Mouse (Mus musculus) c-Kit-positive CD71-negative TER-119-negative erythroid progenitor cells, embryonic 14.5 days (primary cell): ENCODE measurements around the gene Bcas3.
A peak's percentile ranks its signal among the peaks of the same experiment; 100 is the strongest.
"Not testable (repeated sequence)": the region's sequence is repeated elsewhere in the genome, so short reads cannot be mapped to it uniquely, and the experiment has no call there.

Experiments
- DNase-seq: peaks from one replicate; pipeline ENCODE4 v3.0.0-alpha.2; 2013; ENCODE audit warnings: low read depth

Gene Bcas3

DNA sequence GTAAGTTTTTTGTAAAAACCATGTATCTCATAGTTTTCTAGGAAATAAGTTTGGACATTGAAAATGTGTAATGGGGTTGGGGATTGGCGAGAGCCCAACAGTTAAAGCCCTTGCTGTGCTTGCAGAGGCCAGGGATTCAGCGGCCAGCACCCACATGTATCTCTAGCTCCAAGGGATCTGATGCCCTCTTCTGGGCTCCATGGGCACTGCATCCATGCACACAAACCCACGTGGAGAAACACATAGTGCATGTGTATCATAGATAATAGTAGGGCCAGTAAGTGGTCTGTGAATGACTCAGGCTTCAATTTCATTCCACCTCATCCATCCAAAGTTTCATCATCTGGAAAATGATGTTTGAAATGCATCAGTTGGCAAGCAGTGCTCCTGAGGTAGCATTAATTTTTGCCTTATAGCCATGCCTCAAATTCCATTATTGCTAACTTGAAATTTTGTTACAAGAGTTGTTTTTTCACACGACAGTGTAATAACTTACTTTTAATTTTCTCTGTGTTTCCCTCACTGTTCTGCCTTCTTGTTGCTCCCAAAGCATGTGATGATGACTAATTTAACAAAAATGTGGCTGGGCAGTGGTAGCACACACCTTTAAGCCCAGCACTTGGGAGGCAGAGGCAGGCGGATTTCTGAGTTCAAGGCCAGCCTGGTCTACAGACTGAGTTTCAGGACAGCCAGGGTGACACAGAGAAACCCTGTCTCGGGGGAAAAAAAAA, 129.9 kb downstream of the Bcas3 start:
- peak; percentile 9 for DNase-seq

DNA sequence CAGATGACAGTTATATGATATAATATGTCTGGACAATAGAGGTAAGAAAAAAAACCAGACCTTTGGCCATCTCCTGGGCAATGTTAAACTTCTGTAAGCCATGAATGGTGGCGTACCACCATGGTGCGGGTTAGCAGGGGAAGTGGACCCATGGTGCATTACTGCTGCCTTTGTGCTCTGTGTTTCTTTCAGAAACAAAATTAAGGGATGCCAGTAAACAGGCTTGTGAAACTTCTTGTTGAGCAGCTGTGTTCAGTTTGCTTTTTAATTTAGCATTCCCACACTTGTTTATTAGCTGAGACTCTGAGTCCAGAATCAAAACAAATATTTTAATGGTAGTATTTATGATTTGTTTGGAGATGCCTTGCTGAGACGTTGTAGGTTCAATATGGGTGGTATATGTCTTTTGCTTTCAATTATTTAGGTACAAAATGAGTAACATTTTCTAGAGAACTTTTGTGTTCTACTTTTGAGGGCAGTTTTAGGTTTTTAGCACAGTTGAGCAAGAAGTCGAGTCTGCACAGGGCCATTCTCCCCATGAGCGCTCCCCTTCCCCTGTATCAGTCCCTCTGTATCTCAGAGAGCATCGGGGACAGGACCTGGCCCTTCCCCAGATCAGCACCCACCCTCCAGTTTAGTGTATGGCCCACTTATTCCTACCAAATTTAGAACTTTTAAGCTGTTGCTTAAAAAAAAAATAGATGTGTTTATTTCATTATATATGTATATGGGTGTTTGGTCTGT, 132.4 kb downstream of the Bcas3 start:
- no peak for DNase-seq

DNA sequence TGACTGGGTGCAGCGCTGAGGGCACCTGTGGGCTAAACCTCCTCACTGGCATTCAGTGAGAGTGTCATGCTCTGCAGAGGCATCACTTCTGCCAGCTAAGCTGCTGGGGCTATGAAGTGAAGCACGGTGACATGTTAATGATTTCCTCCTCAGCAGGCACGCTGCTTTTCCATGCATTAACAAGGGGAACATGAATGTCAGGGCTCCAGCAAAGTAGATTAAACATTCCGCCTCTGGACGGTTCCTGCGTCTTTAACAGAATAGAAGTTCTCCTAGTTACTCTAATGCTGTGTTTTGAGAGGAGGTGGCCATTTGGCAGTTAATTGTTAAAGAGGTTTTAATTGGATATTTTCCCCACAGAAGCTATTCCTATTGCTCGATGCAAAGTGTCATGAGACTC, 134.5 kb downstream of the Bcas3 start:
- no peak for DNase-seq

DNA sequence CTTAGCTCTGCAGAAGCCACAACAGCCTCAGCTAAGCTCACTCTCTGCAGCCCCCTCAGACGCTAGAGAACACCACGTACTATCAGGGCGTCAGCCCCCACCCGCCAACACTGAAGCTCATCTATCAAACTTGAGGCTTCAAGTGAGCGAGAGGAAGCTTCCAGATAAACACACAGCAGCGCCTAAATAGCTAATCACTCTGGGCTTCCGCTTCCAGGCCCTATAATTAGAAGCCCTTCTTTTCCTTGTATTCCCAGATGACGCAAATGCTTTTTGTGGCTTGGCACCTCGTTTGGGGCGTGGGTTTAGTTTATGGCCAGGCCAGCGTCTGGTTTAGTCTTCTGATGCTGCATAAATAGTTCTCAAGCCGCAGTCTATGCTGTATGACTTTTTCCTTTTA, 139.3 kb downstream of the Bcas3 start:
- DNase-seq: peak; percentile 18

DNA sequence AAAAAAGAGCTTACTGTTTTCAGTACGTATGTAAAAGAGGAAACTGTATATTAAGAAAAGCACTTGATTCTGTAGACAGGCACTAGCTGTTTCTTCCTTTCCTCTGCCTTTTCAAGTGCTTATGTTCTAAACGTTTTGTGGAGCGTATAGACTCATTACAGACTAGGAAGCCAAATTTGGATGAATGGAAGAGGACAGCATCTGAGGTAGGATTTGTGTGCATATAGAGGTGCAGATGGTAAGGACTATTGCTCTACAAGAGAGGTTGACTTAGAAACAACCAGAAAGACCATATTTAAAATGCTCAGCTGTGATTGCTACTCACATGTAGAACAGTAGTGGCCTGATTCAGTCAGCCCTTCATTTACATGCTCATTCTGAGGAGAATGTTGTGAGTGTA, 139.7 kb downstream of the Bcas3 start:
- DNase-seq: no peak

DNA sequence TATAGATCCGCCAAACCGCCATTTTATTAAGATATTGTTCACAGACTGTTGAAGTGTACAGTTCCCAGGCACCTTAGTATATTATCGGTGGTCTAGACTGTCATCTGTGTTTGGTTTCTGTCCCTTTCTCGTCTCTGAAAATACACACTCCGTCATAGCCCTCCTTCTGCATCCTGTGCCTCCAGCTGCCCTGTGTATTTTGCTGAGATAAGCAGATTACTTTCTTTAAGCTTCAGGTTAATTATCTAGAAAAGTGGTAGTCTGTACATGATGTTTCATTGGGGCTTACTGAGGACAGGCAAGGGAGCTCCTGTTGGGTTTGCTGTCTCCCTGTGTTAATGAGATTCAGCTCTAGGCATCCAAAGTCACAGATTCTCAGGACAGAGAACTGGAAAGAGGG, 146.6 kb downstream of the Bcas3 start:
- DNase-seq: no peak

DNA sequence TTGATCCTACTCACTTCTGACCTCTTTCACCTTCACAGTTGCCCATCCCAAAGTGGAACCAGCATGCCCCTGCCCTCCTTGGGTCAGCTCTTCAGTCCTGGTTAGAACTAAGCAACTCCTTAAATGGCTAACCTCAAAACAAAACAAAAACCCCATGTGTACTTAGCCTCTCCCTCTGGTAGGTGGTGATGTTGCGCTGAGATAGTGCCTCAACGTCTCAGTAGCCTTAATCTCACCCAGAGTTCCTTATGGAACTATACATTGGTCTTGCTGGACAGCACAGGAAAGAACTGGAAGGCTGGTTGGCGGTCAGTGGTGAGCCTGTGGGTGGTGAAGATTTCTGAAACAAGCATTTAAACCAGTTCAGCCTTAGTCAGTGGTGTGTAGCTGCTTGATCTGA, 149.1 kb downstream of the Bcas3 start:
- DNase-seq: no peak

DNA sequence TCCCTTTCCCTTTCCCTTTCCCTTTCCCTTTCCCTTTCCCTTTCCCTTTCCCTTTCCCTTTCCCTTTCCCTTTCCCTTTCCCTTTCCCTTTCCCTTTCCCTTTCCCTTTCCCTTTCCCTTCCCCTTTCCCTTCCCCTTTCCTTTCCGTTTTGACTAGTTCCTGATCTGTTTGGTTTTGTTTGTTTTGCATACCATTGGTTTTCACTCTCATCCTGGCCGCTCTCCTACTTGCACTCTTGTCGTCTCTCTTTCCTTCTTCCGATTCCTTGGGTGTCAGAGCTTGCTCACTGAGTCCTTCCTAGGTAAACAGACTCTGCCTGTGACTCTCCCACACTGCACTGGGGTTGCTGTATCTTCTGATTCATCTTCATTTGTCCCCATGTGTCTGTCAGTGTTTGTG, 151.8 kb downstream of the Bcas3 start:
- not testable (repeated sequence) for DNase-seq

DNA sequence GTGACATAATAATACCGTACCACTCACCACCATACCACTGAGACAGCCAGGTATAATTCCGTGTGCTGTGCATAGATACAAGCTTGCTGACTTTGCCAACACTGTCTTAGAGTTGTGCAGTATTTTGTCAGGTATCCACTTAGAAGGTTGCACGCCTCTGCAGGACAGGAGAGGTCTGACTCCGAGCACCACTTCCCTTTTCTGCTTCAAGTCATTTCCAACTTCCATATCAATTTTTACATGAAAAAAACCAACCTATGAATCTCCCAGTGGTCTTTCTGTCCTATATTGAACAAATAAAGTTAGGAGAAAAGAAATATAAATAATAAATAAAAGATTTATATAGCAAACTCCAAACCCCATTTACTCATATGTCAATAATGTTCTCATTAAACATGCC, 152.8 kb downstream of the Bcas3 start:
- no peak for DNase-seq

DNA sequence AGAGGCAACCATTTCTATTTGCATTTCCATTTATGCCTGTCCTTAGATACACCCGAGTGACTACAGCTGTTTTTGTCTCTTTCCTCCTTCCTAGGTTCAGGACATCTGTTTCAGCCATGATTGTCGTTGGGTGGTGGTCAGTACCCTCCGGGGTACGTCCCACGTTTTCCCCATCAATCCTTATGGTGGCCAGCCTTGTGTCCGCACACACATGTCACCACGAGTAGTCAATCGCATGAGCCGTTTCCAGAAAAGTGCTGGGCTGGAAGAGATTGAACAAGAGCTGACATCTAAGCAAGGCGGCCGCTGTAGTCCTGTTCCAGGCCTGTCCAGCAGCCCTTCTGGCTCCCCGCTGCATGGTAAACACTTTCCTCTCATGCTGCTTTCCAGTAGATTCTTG, 156.4 kb downstream of the Bcas3 start:
- no peak for DNase-seq

DNA sequence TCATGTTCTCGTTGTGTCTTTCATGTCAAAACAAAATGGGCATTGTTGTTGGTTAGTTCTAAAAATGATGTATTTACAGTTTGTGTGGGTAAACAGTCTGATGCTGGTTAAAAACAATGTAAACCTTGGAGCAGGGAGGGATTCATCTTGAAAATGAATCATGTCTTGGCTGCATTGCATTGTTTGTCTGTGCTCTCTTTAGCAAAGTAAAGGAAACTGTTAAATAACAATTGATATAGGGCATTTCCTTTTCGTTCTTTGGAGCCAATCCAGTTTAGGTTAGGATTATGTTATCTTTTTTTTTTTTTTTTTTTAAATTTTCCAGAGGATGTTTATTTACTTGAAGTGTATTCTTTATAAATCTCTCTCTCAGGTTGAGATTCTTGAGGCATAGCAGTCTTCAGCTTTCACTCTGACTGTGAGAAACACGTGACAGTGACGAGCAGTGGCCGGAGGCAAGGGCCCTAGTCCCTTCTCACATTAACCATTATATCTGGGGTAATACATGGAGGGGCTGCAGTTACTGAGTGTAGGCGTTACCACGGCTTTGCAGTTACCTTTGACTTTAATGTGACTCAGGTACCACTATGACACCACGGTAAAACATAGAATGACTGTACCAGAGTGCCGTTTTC, 158.4 kb downstream of the Bcas3 start:
- DNase-seq: no peak

DNA sequence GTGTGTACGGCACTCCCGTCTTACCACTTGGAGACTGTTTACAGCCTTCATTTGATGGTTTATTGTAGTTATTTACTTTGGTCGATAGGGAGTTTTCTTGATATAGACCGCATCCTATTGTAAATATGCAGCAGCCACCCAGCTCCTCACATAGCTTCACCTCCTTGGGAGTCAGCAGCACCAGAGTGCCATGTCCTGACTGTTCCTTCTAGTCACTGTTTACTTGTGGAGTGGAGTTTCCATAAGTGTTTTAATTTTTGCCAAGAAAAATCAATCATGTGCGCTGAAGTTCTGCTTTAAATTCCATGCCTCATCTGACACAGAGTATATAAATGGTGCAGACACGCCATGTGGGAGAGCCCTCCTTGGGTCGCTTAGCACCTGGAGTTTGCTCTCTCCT, 163.8 kb downstream of the Bcas3 start:
- DNase-seq: no peak

DNA sequence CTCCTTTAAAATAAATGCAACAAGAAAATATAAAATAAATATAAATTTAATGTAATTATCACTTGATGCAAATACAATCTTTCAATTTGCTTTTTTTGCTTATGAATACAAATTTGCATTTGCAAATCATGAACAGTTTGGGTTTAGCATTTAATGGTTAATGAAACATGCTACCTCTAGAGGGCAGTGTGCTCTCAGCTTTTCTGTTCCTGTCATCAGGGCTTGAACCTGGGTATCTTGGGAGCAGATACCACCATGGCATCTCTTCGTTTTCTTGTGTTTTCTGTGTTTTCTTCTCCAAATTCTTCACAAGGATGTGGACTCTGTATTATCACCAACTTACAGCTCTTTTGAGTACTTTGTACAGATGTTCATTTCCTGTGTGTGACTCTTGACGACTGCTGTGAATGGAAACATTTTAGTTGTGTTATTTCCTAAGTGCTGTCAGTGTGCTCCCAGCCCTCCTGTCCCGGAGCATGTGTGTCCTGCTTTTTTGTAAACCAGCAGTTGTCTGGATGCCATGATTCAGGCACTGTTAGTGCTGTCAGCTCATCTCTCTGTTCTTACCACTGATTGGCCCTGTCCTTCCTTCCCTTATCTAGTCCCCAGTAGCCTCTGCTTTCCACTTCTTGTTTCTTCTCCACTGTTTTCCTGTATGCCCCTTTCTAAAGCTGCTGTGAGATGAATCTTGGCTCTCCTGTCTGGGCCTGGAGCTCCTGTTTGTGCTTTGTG, 165.2 kb downstream of the Bcas3 start:
- peak; percentile 42 for DNase-seq

DNA sequence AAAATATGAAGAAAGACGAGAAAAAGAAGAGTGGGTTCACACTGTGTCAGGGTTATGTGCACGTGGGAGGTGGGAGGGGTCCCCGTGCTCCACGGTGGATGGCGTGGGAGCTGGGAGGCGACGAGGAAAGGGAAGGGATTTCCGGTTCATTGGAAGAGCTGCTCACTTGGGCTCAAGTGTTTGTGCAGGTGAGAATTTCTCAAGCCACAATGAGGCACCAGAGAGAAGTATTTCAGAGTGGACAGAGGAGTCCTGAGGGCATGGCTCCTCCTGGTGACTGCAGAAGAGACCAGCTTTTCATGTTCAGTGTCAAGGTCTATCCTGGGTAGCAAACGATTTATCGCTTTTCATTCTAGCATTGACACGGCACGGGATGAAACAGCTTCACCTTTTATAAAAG, 167.3 kb downstream of the Bcas3 start:
- no peak for DNase-seq

DNA sequence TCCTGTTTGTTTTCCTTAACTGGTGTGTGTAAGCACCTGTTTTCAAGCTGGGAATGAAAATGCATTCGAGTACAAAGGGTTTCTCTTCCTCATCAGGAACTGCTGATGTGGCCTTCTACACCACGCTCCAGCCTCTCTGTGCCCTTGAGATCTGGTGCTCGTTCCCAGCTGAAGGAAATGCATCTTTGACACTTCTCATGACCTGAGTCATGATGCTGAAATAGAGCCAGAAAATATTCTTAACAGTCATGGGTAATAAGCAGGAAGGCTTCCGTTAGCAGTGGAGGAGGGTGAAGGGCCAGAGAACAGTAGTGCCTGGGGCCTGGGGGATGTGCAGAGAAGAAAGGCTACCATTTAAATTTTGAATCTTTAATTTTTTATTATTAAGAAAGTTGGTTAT, 168.0 kb downstream of the Bcas3 start:
- no peak for DNase-seq

DNA sequence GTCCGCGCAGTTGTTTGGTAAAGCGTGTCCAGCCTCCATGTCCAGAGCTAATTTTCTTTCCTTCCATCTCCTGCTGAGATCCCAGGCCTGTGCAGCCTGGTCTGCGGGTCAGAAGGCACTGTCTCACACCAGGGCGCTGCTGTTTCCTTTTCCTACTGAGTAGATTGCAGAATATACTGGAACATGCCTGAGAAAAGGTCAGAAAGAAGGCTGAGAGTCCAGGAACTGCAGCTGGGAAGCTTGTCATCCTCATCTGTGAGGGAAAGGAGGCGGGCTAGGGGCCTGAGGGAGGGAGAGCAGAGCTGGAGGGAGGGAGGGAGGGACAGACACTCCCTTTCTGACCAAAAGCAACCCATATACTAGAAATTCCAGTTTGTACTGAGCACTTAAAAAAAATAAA, 170.7 kb downstream of the Bcas3 start:
- DNase-seq: no peak

DNA sequence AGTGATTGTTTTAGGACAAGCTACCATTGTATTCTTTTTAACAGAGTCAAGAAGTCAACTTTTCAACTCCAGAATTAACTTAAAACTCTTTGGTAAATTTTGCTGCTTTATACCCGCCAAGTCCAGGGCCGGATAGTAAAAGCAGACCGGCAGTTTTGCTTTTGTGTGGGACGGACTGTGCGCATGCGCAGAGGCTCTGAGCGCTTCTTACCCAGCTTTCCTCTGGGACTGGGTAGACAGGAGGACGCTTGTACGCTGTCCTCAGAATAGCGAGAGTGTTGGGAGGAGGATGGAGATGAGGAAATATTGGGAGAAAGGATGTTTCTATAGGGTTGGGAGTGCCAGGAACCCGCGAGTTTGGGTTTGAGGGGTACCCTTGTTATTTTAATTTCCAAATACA, 171.2 kb downstream of the Bcas3 start:
- peak; percentile 19 for DNase-seq

DNA sequence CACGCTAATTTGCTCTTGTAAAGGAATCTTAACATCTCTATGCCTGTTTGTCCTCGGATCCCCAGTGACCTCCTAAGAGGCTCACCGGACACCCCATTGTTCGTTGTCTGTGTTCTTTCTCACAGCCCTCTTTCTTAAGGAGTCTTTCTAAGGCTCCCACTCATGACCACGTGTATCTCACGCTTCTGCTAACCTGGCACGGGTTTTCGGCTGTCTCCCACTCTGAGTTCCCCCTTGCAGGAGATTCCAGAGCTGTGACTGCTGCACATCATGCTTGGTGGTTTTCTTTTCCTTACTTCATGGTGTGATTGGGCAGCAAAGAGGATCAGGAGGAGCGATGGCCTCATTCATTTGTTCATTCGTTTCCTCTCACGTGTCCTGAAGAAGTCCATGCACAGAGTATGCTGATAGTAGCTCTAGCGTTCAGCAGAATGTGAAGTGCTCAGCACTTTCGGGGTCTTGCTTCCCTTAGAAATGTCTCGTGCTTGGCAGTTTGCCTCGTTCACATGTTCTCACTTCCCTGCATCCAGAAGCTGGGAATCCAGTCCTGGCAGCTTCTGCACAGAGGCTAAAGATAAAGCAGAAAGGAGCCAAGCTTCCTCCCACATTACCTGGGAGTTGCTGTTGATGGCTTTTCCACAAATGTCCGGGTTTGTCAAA, 172.0 kb downstream of the Bcas3 start:
- no peak for DNase-seq

DNA sequence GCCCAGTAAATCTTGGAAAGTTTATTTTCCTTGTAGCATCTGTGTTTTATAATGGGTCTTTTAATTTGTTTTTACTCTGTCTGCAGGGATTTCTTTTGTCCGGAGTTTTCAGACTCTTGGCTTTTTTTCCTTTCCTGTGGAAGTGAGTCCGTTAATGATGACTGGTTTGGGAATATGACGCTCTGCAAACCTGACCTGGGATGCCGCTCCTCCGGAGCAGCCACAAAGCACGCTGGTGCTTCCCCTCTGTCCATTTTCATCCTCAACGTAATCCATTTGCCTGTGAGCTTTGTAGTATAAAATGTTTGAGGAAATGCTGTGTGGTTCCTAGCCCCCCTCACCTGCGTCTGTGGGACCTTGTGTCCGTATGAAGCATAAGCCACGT, 172.5 kb downstream of the Bcas3 start:
- no peak for DNase-seq

DNA sequence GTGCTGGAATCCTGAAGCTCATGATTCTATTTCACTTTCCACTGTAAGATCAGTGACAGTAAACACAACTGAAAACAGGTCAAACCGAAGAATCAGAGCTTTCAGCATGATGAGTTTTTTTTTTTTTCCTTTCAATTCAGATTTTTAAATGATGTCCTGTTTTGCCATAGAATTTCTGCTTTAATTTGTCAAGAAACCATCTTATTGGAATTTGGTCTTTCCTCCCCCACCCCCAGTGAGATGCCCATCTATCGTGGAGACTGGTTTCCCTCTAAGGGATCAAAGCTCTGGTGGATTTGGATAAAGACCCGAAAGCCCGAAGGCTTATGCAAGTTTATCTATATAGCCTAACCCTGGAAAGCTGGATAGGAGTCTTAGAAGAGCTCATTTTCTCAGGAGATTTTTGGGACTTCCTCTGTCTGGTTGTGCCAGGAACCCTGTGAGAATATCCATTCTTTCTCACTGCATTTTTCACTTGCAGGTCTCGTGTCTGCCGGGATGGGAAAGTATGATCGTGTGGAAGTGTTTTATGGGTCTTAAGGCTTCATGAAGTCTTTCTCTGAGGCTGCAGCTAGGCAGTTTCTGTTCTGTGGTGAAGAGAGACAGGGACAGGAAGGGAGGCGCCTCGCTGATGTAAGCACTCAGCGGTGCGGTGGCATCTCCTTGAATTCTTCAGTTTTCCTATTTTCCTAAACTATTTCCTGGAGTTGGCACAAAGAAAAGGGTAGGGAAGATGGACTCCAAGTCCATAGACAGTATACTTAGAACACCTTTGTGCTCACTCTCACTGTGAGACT, 173.2 kb downstream of the Bcas3 start:
- no peak for DNase-seq

DNA sequence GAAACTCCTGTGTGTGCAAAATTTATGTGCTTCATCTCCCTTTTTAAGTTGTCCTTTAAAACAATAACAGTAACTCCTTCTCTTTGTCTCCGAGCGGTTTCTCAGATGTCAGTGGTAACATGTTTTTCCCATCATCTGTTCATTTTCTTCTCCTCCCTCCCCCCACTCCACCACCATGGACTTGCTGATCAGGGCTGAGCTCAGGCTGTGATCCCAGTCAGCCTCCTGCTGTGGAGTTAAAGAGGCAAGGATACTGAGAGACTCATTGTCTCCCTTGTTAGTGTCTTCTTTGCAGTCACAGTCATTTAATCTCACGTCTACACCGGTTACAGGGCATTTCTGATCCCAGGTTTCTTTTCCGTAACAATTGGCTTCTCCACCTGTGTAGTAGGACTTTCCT, 174.3 kb downstream of the Bcas3 start:
- no peak for DNase-seq
